Mouse (Mus musculus) intestine, embryonic 14.5 days (tissue): ENCODE measurements around the gene 4933430I17Rik. TPM values are rescaled to one million over a fixed set of nuclear protein-coding genes. Genes with fewer than 3 reads are reported as not detected.

Experiments
- ATAC-seq: fragments of 200-750 bp; cut with Nextera tagmentation; replicated peaks from 2 replicates; pipeline ENCODE4 v1.8.0; 2017; ENCODE audit warnings: low read depth, moderate number of reproducible peaks, moderate TSS enrichment, moderate library complexity; ENCODE audit not compliant: low FRiP score, low TSS enrichment
- DNase-seq: peaks from one replicate; pipeline ENCODE4 v3.0.0-alpha.2; 2018; ENCODE audit warnings: low spot score
- H3K27ac ChIP-seq: fragments of 300-500 bp; sonication (generic); 2 replicates; pipeline ENCODE4 v1.5.1; 2014; ENCODE audit warnings: low read depth, mild to moderate bottlenecking, control low read depth
- H3K27me3 ChIP-seq: fragments of 300-500 bp; sonication (generic); replicated peaks from 2 replicates; pipeline ENCODE4 v1.6.1; 2014; ENCODE audit warnings: low read length, control low read depth; ENCODE audit not compliant: control insufficient read depth, insufficient read depth
- H3K36me3 ChIP-seq: fragments of 300-500 bp; sonication (generic); 2 replicates; pipeline ENCODE4 v1.6.1; 2014; ENCODE audit warnings: low read length, control low read depth; ENCODE audit not compliant: control insufficient read depth, insufficient read depth
- H3K4me1 ChIP-seq: fragments of 300-500 bp; sonication (generic); replicated peaks from 2 replicates; pipeline ENCODE4 v1.6.1; 2014; ENCODE audit warnings: low read length, control low read depth, mixed read lengths; ENCODE audit not compliant: control insufficient read depth, insufficient read depth
- H3K4me2 ChIP-seq: fragments of 300-500 bp; sonication (generic); 2 replicates; pipeline ENCODE4 v1.6.1; 2014; ENCODE audit warnings: low read length
- H3K4me3 ChIP-seq: fragments of 300-500 bp; sonication (generic); 2 replicates; pipeline ENCODE4 v1.5.1; 2014; ENCODE audit warnings: low read depth, low read length, control low read depth, mixed read lengths
- H3K9ac ChIP-seq: fragments of 300-500 bp; sonication (generic); 2 replicates; pipeline ENCODE4 v1.6.1; 2014; ENCODE audit warnings: mild to moderate bottlenecking, low read length
- H3K9me3 ChIP-seq: fragments of 300-500 bp; sonication (generic); 2 replicates; pipeline ENCODE4 v1.6.1; 2016; ENCODE audit warnings: low read length, control low read depth; ENCODE audit not compliant: control insufficient read depth
- WGBS: fragments of 180-500 bp; shearing (Covaris S2); extraction: QIAGEN DNeasy Blood & Tissue Kit; methylation state at CpG from one replicate; pipeline ENCODE4 v1.1.7; 2014; 5-methylcytosine and 5-hydroxymethylcytosine counted together
- polyA plus RNA-seq: library from polyadenylated mRNA; unstranded; fragments of >200 nt; fragmentation: Nextera tagmentation; extraction: Ambion mirVana; gene quantifications from 2 replicates; pipeline ENCODE4 v1.2.1, GENCODE M21; 2014

Gene 4933430I17Rik
- polyA plus RNA-seq, 1 experiment from 2014 or later = 0.26 TPM

DNA sequence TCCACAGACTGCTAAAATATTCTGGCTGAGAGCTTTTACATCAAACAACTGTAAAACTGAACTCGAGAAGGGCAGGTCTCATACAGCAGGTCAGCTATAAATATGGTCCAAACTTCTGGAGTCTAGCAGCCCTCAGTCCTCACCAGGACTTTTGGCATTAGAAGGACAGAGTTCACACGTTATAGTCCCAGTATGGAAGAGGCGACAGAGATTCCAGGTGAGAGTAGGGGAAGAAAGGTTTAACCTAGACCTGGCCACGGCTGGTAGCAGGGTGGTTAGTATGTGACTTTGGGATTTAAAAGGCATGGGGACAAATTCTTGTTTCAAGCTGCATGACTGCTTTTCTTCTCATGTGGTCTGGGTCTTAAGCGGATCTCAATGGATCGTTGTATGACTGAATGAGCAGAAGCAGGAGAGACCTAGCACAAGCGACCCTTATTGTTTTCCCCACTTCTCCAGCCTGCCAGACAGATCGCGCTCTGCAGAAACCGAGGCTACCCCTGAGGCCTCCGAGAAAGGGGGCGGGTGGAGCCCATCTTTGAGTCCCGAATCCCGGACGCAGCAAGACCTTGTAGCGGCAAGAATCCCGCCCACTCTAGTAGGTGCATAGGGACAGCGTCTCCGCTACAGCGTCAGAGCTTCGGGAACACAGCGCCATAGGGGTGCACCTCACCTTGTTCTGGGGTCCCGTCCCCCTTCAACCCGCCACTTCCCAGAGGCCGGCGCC, 5.9 kb upstream of the 4933430I17Rik start:
- Histone ChIP-seq H3K9me3 (no peaks in the 10 kb centered on the region), H3K4me2 (peak overlapping the region; percentile 78), H3K27ac (peak overlapping the region; percentile 90), H3K27me3 (no peaks in the 10 kb centered on the region), H3K4me1 (peaks cover 35% of the 10 kb centered on the region), H3K9ac (peak overlapping the region; percentile 77), H3K4me3 (peak overlapping the region; percentile 81), H3K36me3 (peaks cover 17% of the 10 kb centered on the region)
- ATAC-seq (peak; percentile 78), DNase-seq (no peak)
- WGBS = 1% methylated on average over 26 of the region's 26 CpGs

DNA sequence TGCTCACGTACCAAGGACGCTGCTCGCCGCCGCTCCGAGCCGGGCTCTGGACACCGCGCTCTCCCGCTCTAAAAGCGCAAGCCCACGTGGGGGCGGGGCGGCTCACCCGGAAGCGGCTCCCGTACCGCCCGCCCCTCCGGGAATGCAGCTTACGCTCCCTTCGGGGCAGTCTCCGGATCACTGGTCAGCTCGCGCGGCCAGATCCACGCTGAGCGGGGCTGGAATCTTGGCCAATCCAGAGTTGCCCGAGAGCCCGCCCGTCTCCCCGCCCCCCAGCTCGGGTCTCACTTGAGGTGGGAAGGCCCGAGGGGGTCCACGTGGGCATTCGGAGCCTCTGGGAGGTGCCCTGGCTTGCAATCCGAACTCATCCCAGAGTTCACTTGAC, 5.3 kb upstream of the 4933430I17Rik start, which contains the start of gene Alad:
Gene Alad, minus strand, starts transcription at position 70 of the 385 bp plus-strand sequence.
- 0% methylated on average over 33 of the region's 37 CpGs for WGBS
- Histone ChIP-seq H3K27me3 (no peaks in the 10 kb centered on the region), H3K27ac (peak within 1 kb of the TSS; percentile 90), H3K4me2 (peak within 1 kb of the TSS; percentile 78), H3K9me3 (no peaks in the 10 kb centered on the region), H3K36me3 (peaks cover 17% of the 10 kb centered on the region), H3K4me1 (peaks cover 35% of the 10 kb centered on the region), H3K9ac (peak within 1 kb of the TSS; percentile 77), H3K4me3 (peak within 1 kb of the TSS; percentile 81)
- peak; percentile 85 for ATAC-seq
- DNase-seq = peak; percentile 92

DNA sequence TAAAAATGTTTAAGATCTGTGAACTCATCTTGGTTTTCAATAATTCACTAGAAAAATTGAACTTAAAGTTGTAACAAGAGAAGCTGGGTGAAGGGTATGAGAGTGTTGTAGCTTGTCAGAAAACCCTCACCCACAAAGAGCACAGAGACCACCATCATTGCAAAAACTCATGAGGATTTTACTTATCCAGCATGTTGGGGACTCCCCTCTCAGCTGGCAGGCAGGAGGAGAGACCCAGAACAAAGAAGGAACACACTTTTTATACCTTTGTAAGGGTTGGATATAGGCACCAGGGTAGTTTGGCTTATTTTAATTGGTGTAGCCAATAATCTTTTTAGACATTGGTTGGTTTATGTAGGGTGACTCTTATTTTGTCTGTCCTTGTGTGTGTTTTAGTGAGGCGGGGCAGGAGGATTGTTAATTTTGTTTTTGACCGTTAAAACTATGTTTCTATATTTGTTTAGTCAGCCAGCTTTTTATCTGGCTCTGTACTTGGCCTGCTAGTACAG, 4.2 kb upstream of the 4933430I17Rik start:
- no peak overlapping the region for H3K27ac ChIP-seq
- no peak for DNase-seq
- WGBS = 69% methylated on average over 2 of the region's 2 CpGs

DNA sequence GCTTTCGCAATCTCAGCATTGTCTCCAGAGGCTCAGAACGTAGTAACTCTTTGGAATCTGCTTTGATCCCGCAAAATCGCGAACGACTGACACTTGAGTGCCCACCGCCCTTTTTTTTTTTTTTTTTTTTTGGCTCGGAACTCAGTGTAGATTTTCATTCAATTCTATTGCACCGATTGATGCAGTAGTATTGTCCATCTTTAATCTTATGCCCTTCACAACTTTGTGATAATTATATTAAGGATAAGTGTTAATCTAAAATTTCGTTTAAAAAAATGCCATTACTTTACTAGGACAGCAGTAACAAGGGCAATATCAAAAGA, 281 bp downstream of the 4933430I17Rik start:
- Histone ChIP-seq H3K4me3 (peak overlapping the region; percentile 66), H3K4me2 (peak overlapping the region; percentile 90), H3K27me3 (no peaks in the 10 kb centered on the region), H3K27ac (no peak overlapping the region; the same call in 1 of the 2 replicates), H3K9ac (peak overlapping the region; percentile 91), H3K4me1 (peaks cover 8% of the 10 kb centered on the region; the same call in 1 of the 2 replicates), H3K36me3 (peaks cover 17% of the 10 kb centered on the region), H3K9me3 (no peaks in the 10 kb centered on the region)
- ATAC-seq (no peak), DNase-seq (no peak)
- WGBS = under 1% methylated on average over 10 of the region's 10 CpGs

More for the DNA sequence above, 4.2 kb upstream of the 4933430I17Rik start:
- H3K4me2 ChIP-seq = peak overlapping the region; percentile 78; the same call in 1 of the 2 replicates
- ATAC-seq = no peak
- peaks cover 17% of the 10 kb centered on the region for H3K36me3 ChIP-seq
- H3K9me3 ChIP-seq = no peaks in the 10 kb centered on the region
- peaks cover 32% of the 10 kb centered on the region for H3K4me1 ChIP-seq
- H3K27me3 ChIP-seq = no peaks in the 10 kb centered on the region
- H3K9ac ChIP-seq = no peak overlapping the region
- no peak overlapping the region for H3K4me3 ChIP-seq

DNA sequence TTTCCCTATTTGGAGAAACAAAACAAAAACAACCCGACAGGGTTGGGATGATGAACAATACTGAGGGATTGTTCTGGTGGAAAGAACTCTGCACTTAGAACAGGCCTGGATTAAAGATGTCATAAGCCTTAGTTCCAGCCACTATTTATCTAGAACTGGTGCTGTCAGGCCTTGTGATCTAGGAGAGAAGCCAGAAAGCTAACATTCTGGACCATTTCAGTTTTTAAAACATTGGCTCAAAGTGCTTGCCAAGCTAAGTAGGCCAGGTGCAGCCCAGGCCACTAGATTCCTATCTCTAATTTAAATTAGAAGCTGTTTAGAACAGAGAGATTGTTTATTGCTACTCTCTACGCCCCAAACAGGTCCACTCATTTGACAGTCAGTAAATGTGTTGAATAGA, 1.1 kb downstream of the 4933430I17Rik start:
- Histone ChIP-seq H3K4me1 (peaks cover 12% of the 10 kb centered on the region; the same call in 1 of the 2 replicates), H3K4me3 (no peak overlapping the region), H3K4me2 (no peak overlapping the region), H3K9me3 (no peaks in the 10 kb centered on the region), H3K27me3 (no peaks in the 10 kb centered on the region), H3K9ac (no peak overlapping the region), H3K27ac (no peak overlapping the region), H3K36me3 (peaks cover 17% of the 10 kb centered on the region)
- 46% methylated on average over 2 of the region's 2 CpGs for WGBS
- ATAC-seq (no peak), DNase-seq (no peak)

DNA sequence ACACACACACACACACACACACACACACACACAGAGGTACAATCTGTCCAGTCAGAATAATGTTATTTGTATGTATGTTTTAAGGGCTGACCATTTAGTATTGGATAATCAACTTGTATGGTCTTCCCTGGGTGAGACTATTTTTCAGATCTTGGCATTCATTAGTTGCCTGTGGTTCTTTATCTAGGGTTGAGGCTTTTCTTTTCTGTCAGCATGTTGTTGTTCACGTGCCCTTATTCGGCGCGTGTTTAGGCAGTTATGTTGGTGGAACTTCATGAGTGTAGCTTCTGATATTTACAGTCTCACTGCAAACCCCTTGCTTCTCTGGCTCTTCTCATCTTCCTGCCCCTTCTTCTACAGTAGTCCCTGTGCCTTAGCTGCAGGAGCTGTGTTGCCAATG, 2.5 kb downstream of the 4933430I17Rik start:
- Histone ChIP-seq H3K27me3 (no peaks in the 10 kb centered on the region), H3K9me3 (no peaks in the 10 kb centered on the region), H3K4me2 (no peak overlapping the region), H3K9ac (no peak overlapping the region), H3K4me3 (no peak overlapping the region), H3K4me1 (peaks cover 12% of the 10 kb centered on the region; the same call in 1 of the 2 replicates), H3K36me3 (peaks cover 13% of the 10 kb centered on the region), H3K27ac (no peak overlapping the region)
- ATAC-seq (no peak), DNase-seq (no peak)
- WGBS = 79% methylated on average over 4 of the region's 4 CpGs

DNA sequence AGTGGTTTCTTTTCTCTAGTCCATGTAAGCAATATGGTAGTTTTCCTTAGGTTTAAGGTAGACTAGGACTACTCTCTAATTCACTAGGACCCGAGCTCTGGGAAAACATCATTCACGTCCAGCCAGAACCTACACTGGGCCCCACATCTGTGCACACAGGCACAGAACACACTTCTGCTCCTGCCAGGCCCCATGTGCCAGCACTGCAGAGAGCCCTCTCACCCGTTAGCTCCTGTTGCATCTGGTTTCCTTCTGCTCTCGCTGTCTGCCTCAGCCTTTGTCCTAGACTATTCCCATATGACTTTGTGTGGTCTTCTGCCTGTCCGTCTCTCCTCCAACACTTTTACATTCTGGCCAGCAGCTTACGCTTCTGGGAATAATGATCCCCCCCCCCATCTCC, 8.6 kb downstream of the 4933430I17Rik start:
- H3K4me3 ChIP-seq = no peak overlapping the region
- no peak overlapping the region for H3K4me2 ChIP-seq
- no peak for ATAC-seq
- 55% methylated on average over 6 of the region's 6 CpGs for WGBS
- no peaks in the 10 kb centered on the region for H3K27me3 ChIP-seq
- DNase-seq = no peak
- no peaks in the 10 kb centered on the region for H3K9me3 ChIP-seq
- H3K36me3 ChIP-seq = no peaks in the 10 kb centered on the region
- H3K27ac ChIP-seq = no peak overlapping the region
- no peak overlapping the region for H3K9ac ChIP-seq
- peaks cover 5% of the 10 kb centered on the region; the same call in 1 of the 2 replicates for H3K4me1 ChIP-seq

DNA sequence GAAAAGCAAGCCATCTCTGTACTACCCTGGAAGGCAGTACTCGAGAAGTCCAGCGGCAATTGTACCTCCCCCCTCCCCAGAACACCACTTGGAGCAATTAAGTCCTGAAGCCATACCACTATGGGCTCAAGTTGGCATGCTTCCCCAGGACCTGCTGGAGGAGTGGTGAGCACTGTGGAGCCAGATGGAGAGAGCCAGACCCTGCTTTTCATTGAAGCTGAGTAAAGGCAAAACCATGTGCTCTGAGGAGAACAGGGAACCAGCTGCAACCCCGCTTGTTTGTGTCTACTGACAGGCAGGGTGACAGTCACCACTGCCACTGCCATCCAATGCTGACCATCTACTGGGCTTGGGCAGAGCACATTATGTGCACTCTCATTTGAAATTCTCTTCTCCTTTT, 16.6 kb downstream of the 4933430I17Rik start:
- no peaks in the 10 kb centered on the region for H3K36me3 ChIP-seq
- no peak overlapping the region for H3K4me2 ChIP-seq
- H3K4me1 ChIP-seq = no peaks in the 10 kb centered on the region
- no peak overlapping the region for H3K27ac ChIP-seq
- no peaks in the 10 kb centered on the region for H3K27me3 ChIP-seq
- ATAC-seq (no peak), DNase-seq (no peak)
- H3K9me3 ChIP-seq = no peaks in the 10 kb centered on the region
- no peak overlapping the region for H3K9ac ChIP-seq
- WGBS = 83% methylated on average over 3 of the region's 3 CpGs
- H3K4me3 ChIP-seq = no peak overlapping the region

DNA sequence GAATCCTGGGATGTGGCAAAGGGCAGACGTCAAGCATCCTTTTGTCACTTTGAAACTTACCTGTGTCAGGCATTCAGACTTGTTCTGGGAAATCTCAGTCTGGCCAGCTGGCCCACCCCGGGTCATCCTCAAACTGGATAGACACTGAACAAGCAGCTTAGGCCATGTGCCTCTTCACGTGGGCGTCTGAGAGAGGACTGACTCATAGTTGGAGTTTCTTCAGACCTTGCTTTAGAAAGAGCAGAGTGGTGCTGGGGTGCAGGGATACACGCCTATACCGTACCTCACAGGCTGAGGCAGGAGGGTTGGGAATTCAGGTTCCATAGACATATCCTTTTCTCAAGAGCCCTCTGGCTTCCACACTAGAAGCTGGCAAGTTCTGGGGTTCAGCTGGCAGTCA, 18.6 kb downstream of the 4933430I17Rik start:
- no peak for DNase-seq
- H3K36me3 ChIP-seq = no peaks in the 10 kb centered on the region
- H3K4me2 ChIP-seq = no peak overlapping the region
- no peak for ATAC-seq
- no peaks in the 10 kb centered on the region for H3K4me1 ChIP-seq
- WGBS = 81% methylated on average over 6 of the region's 6 CpGs
- no peaks in the 10 kb centered on the region for H3K27me3 ChIP-seq
- H3K9me3 ChIP-seq = no peaks in the 10 kb centered on the region
- no peak overlapping the region for H3K9ac ChIP-seq
- H3K4me3 ChIP-seq = no peak overlapping the region
- H3K27ac ChIP-seq = no peak overlapping the region
